25 mouse cellular contexts compared by ENCODE assay signal in the genomic region with DNA sequence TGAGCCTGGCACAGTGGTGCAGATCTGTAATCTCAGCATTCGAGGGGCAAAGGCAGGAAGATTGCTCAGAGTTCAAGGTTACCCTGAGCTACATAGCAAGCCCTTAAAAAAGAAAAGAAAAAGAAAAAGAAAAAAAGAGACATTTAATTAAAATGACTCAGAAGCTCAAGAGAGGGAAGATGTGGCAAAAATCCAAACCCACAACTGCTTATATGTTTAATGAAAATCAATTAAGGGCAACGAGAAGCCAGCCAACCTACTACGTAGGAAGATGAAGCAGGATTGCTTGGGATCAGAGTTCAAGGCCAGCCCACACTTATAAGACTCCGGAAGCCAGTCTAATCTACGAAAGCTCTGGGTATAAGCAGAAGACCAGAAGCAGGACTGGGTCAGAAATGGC. TPM values are rescaled to one million over a fixed set of nuclear protein-coding genes. Genes with fewer than 3 reads are reported as not detected.
DNase-seq lines count a peak whose midpoint lies in the region; ATAC-seq lines count a peak whose summit lies in the region.
"Had no signal": no experiment of that assay in that cellular context is flagged by ENCODE, and none has a peak within 500 bp of the region (broad histone marks: within the 10 kb centered on the region; RNA-seq: fewer than 3 reads in every experiment).

No protein-coding gene starts in this region.

- no peak overlapping the region for H3K4me3 ChIP-seq in heart, embryonic 13.5 days
- no peak overlapping the region for H3K4me3 ChIP-seq in embryonic facial prominence, embryonic 15.5 days (replicated peaks)
- H3K4me3 ChIP-seq in neural tube, embryonic 15.5 days (replicated peaks): no peak overlapping the region
- H3K4me3 ChIP-seq: forebrain, embryonic 10.5 days; hindbrain, embryonic 10.5 days had no signal

- 80% methylated on average over 5 of the region's 5 CpGs for WGBS in heart, embryonic 13.5 days
- WGBS in embryonic facial prominence, embryonic 15.5 days: 60% methylated on average over 5 of the region's 5 CpGs
- WGBS in neural tube, embryonic 15.5 days: 81% methylated on average over 5 of the region's 5 CpGs

- no peak overlapping the region for H3K9ac ChIP-seq in heart, embryonic 13.5 days
- H3K9ac ChIP-seq in embryonic facial prominence, embryonic 15.5 days: no peak overlapping the region
- H3K9ac ChIP-seq in neural tube, embryonic 15.5 days (replicated peaks): no peak overlapping the region

- 0 out of 2 replicates have a peak overlapping the region, but pooled peaks have one; percentile 15 for H3K27ac ChIP-seq in heart, embryonic 13.5 days (replicated peaks)
- peak overlapping the region; percentile 83 for H3K27ac ChIP-seq in embryonic facial prominence, embryonic 15.5 days (replicated peaks)
- 0 out of 2 replicates have a peak overlapping the region, but pooled peaks have one; percentile 37 for H3K27ac ChIP-seq in neural tube, embryonic 15.5 days (replicated peaks)
- H3K27ac ChIP-seq: forebrain, embryonic 10.5 days; hindbrain, embryonic 10.5 days had no signal

- no peaks in the 10 kb centered on the region for H3K27me3 ChIP-seq in heart, embryonic 13.5 days (replicated peaks)
- no peaks in the 10 kb centered on the region for H3K27me3 ChIP-seq in embryonic facial prominence, embryonic 15.5 days
- H3K27me3 ChIP-seq in neural tube, embryonic 15.5 days (replicated peaks): no peaks in the 10 kb centered on the region
- H3K27me3 ChIP-seq: CH12.LX had no signal

- DNase-seq in heart, adult 8-10 months (ENCODE audit: low spot score): no peak
- peak; percentile 46 for DNase-seq in 416B (ENCODE audit: low read depth)
- DNase-seq in retina, postnatal 1 day: no peak
- DNase-seq: adrenal gland, adult 8-10 months; cerebellum, postnatal 14 days; gastrocnemius, postnatal 10 days; heart, adult 18-20 months; kidney, postnatal 10 days; layer of hippocampus, adult 9-11 months; lung, adult 2 months had no signal

- ATAC-seq in heart, embryonic 13.5 days (ENCODE audit: extremely low read depth, insufficient number of reproducible peaks, low FRiP score, low TSS enrichment): no peak
- no peak for ATAC-seq in embryonic facial prominence, embryonic 15.5 days (ENCODE audit: insufficient number of reproducible peaks, low FRiP score, low TSS enrichment, low read depth)
- no peak for ATAC-seq in neural tube, embryonic 15.5 days (ENCODE audit: low FRiP score)
- ATAC-seq in megakaryocyte, adult 5-6 weeks (ENCODE audit: poor library complexity, severe bottlenecking): no peak
- no peak for ATAC-seq in megakaryocyte-erythroid progenitor cell, adult 5-6 weeks (replicated peaks; ENCODE audit: low FRiP score, low TSS enrichment, poor library complexity, severe bottlenecking)

- H3K4me2 ChIP-seq in heart, embryonic 13.5 days: no peak overlapping the region
- H3K4me2 ChIP-seq in embryonic facial prominence, embryonic 15.5 days (replicated peaks): no peak overlapping the region
- H3K4me2 ChIP-seq in neural tube, embryonic 15.5 days: no peak overlapping the region
- H3K4me2 ChIP-seq: midbrain, embryonic 11.5 days had no signal

- no peaks in the 10 kb centered on the region for H3K36me3 ChIP-seq in heart, embryonic 13.5 days
- H3K36me3 ChIP-seq in embryonic facial prominence, embryonic 15.5 days: no peaks in the 10 kb centered on the region
- 0 out of 2 replicates have a peak, but pooled peaks cover 2% of the 10 kb centered on the region for H3K36me3 ChIP-seq in neural tube, embryonic 15.5 days
- H3K36me3 ChIP-seq: forebrain, embryonic 10.5 days; hindbrain, embryonic 10.5 days had no signal

- no peaks in the 10 kb centered on the region for H3K9me3 ChIP-seq in heart, embryonic 13.5 days
- no peaks in the 10 kb centered on the region for H3K9me3 ChIP-seq in embryonic facial prominence, embryonic 15.5 days (replicated peaks)
- no peaks in the 10 kb centered on the region for H3K9me3 ChIP-seq in neural tube, embryonic 15.5 days (replicated peaks)
- H3K9me3 ChIP-seq: forebrain, embryonic 10.5 days; hindbrain, embryonic 10.5 days had no signal

- H3K4me1 ChIP-seq in heart, embryonic 13.5 days: peaks cover 31% of the 10 kb centered on the region
- peaks cover 42% of the 10 kb centered on the region for H3K4me1 ChIP-seq in embryonic facial prominence, embryonic 15.5 days
- H3K4me1 ChIP-seq in neural tube, embryonic 15.5 days: peaks cover 8% of the 10 kb centered on the region; the same call in 1 of the 2 replicates

RNA-seq across cellular contexts. Expression of a gene that starts 19.0 kb away (rescaled TPM):
- not detected in 2 replicates for polyA plus RNA-seq in heart, embryonic 13.5 days (2015; fragmentation: Nextera tagmentation; extraction: Ambion mirVana)
- total RNA-seq in heart, adult 8-10 months (2022): not detected
- not detected in 2 replicates for polyA plus RNA-seq in embryonic facial prominence, embryonic 15.5 days (2015; fragmentation: Nextera tagmentation; extraction: Ambion mirVana)
- polyA plus RNA-seq in neural tube, embryonic 15.5 days (2015; fragmentation: Nextera tagmentation; extraction: Ambion mirVana): not detected in 2 replicates
- total RNA-seq in megakaryocyte, adult 5-6 weeks (2015): not detected in 2 replicates
- not detected in 2 replicates for total RNA-seq in megakaryocyte, adult 5-6 weeks (2017)
- not detected in 2 replicates for total RNA-seq in megakaryocyte-erythroid progenitor cell, adult 5-6 weeks (2014; fragmentation: Nextera tagmentation)
- total RNA-seq in megakaryocyte-erythroid progenitor cell, adult 5-6 weeks (2017): not detected in 2 replicates
- total RNA-seq: adrenal gland, adult 8-10 months; CH12.LX; gastrocnemius, postnatal 10 days; heart, adult 18-20 months; left cerebral cortex, adult 8-10 months; liver, adult 2 months; neutrophil, adult 5-6 weeks had no signal
- polyA plus RNA-seq: forebrain, embryonic 10.5 days; heart, embryonic 16.5 days; hindbrain, embryonic 10.5 days; intestine, embryonic 14.5 days; liver, adult 2 months; lung, adult 2 months; midbrain, embryonic 11.5 days; thymus, postnatal 0 days had no signal

RNA-seq across cellular contexts. Expression of a gene that starts 55.4 kb away (rescaled TPM):
- polyA plus RNA-seq in heart, embryonic 13.5 days (2015; fragmentation: Nextera tagmentation; extraction: Ambion mirVana): 10.5 and 11.9 TPM in 2 replicates
- 10 to 100 TPM; 10.4 to 13.8 (median 12.5) TPM for total RNA-seq in heart, adult 8-10 months (2022)
- polyA plus RNA-seq in embryonic facial prominence, embryonic 15.5 days (2015; fragmentation: Nextera tagmentation; extraction: Ambion mirVana): 10.8 and 12.1 TPM in 2 replicates
- 20.2 and 20.5 TPM in 2 replicates for polyA plus RNA-seq in neural tube, embryonic 15.5 days (2015; fragmentation: Nextera tagmentation; extraction: Ambion mirVana)
- total RNA-seq in megakaryocyte, adult 5-6 weeks (2015): 1.9 and 2.3 TPM in 2 replicates
- total RNA-seq in megakaryocyte, adult 5-6 weeks (2017): 1.8 and 2.0 TPM in 2 replicates
- 10.2 and 12.8 TPM in 2 replicates for total RNA-seq in megakaryocyte-erythroid progenitor cell, adult 5-6 weeks (2014; fragmentation: Nextera tagmentation)
- total RNA-seq in megakaryocyte-erythroid progenitor cell, adult 5-6 weeks (2017): 7.4 and 10.3 TPM in 2 replicates

RNA-seq across cellular contexts. Expression of a gene that starts 56.5 kb away (rescaled TPM):
- 94.3 and 102 TPM in 2 replicates for polyA plus RNA-seq in heart, embryonic 13.5 days (2015; fragmentation: Nextera tagmentation; extraction: Ambion mirVana)
- 10 to 100 TPM; 41.5 to 52.6 (median 44.8) TPM for total RNA-seq in heart, adult 8-10 months (2022)
- polyA plus RNA-seq in embryonic facial prominence, embryonic 15.5 days (2015; fragmentation: Nextera tagmentation; extraction: Ambion mirVana): 115 and 121 TPM in 2 replicates
- polyA plus RNA-seq in neural tube, embryonic 15.5 days (2015; fragmentation: Nextera tagmentation; extraction: Ambion mirVana): 541 and 630 TPM in 2 replicates
- total RNA-seq in megakaryocyte, adult 5-6 weeks (2015): 2.9 and 3.3 TPM in 2 replicates
- total RNA-seq in megakaryocyte, adult 5-6 weeks (2017): 4.9 and 8.1 TPM in 2 replicates
- 8.7 and 11.5 TPM in 2 replicates for total RNA-seq in megakaryocyte-erythroid progenitor cell, adult 5-6 weeks (2014; fragmentation: Nextera tagmentation)
- total RNA-seq in megakaryocyte-erythroid progenitor cell, adult 5-6 weeks (2017): 9.0 and 9.6 TPM in 2 replicates

Comparison
In these comparisons a context has a peak if more than half of its experiments do, and no peak if none do; other contexts are left out.
1. H3K27ac ChIP-seq: peak in every context shown above with its lines; median percentile 83 in embryonic facial prominence, embryonic 15.5 days; 37 in neural tube, embryonic 15.5 days; 15 in heart, embryonic 13.5 days.